Mouse (Mus musculus): ENCODE data around the gene Ccr6.

DNA sequence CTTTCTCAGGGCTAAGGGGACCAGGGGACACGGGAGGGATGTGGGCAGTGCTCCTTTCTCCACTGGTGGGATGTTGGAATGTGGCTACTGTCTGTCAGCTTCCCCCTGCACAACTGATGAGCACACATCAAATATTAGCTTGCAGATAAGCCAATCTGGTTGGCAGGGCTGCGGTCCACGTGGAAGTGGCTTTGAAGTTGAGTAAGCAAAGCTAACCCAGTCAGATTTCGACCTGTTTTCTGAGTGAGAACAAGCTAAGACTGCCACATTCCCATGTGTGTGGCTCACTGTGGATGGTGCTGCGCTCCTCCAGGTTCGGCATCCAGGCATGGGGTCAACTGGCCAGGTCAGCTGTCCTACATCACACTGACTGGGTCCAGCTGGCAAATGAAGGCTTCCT, 37.1 kb downstream of the Ccr6 start:
- TF ChIP-seq POLR2A (IDR thresholded peaks at IDR 0.05; ENCODE audit: borderline replicate concordance, low read depth, low read length), result no peak
- no peak for TF ChIP-seq CTCF (IDR thresholded peaks at IDR 0.05; ENCODE audit: low read depth, low read length)
